Mouse (Mus musculus) lung, postnatal 14 days (tissue): Measurements from ENCODE around the gene Olfr512.

Experiments
- DNase-seq: peaks from one replicate; pipeline ENCODE4 v3.0.0; 2021

Gene Olfr512

DNA sequence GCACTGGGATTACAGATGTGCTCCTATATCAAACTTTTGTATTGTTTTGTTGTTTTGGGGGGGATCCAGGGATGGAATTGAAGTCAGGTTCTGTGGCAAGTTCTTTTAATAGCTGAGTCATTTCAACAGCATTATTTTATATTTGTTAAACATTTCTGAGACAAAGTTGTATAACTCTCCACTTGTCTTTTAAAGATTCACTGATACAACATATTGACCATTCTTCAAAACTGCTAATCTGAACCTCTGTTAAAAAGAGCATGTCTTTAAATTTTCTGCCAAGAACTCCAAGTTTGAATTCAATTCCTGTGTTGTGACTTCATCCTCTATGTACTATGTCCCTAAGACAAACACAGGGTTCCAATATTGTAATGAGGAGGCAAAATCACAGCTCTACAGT lies at the start of gene Olfr512:
TSS of gene Olfr512 (plus strand) at position 301 of the 400 bp plus-strand sequence.
- DNase-seq, result no peak

DNA sequence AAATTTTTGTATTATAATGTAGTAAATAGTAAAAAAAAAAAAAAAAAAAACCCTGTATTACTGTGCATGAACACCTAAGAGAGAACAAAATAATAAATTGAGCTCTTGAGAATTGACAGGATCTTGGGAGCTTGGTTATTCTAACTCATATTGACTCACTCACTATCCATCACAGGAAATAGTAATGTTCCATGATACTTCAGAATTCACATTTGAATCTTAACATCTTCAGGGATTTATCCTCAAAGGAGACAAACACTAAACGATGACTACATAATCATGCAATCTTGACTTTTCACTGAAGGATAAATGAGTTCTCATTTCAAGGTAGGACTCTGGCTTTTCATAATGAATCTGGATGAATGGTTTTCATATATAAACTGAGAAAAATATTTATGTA lies 47.0 kb upstream of the Olfr512 start, which contains the start of gene Olfr510:
TSS of gene Olfr510 (plus strand) at position 301 of the 400 bp plus-strand sequence.
- no peak for DNase-seq

DNA sequence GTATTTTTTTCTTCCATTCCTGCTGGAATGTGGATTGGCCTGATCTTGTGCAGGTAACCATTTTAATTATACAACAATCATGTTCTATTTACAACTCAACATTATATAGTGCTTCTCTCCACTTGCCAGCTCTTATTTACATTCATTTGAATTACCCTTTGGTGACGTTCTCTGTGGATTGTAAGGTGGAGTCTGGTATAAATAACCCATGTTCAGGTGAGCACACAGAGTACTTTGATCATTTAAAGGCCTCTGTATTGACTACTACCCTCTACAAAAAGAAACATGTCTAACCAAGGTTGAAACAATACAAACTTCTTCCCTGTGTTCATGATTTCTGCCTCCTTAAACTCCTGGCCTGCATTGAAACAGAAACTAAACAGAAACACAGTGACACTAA lies 42.1 kb upstream of the Olfr512 start:
- DNase-seq, result no peak

DNA sequence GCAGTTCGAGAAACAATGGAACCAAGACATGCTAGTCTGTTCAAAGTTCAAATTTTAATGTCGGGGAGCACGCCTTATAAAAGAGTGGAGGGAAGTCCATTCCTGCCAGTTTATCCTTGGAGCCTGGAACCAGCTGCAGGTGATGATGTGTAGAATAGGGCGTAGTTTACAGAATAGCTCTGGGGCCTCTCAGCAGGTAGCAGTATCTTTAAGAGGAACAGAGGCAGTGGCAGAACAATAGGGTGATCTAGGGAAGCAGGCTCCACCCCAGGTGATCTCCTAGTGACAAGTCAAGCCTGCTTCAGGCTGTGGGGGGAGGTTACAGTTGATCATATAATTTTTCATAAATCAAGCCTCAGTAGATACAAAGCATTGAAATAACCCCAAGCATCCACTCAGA lies 34.2 kb upstream of the Olfr512 start:
- DNase-seq, result no peak

DNA sequence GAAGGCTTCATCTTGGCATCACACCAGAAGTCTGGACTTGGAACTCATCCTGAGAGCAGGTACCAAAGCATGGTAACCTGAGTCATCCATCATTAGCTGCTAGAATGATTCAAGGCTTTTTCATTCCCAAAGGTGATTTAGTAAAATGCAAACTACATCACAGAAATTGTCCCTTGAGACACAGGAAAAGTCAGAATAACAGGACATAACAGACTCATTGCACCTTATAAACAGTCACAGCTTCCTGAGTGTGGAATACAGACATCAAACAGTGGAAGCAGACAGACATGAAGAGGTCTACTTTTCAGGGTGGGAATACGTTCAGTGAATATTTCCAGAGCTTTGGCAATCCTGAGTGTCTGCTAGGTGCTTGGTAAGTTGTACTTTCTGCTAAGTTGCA lies 37.6 kb downstream of the Olfr512 start, which contains the start of gene Olfr513:
TSS of gene Olfr513 (plus strand) at position 301 of the 400 bp plus-strand sequence.
- DNase-seq, result no peak

DNA sequence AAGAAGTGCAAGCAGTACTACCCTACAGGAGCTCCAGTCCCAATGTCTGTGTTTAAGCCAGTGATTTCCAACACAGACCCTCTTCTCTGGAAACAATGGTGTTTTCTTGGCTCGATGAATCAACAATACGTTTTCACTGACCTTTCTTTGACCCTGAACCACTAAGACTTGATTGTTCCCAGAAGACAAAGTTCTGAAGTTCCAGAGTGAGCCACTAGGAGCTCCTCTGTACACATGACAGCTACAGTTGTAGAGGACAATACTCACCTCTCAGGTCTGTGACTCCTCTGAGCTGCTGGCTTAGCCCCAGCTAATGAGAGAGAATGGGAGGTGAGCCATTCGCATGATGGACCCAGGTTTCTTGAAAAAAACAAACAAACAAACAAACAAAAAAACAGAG lies 47.3 kb downstream of the Olfr512 start:
- DNase-seq, result no peak
